Comparison of ENCODE assay signal across 25 mouse cellular contexts in the genomic region with DNA sequence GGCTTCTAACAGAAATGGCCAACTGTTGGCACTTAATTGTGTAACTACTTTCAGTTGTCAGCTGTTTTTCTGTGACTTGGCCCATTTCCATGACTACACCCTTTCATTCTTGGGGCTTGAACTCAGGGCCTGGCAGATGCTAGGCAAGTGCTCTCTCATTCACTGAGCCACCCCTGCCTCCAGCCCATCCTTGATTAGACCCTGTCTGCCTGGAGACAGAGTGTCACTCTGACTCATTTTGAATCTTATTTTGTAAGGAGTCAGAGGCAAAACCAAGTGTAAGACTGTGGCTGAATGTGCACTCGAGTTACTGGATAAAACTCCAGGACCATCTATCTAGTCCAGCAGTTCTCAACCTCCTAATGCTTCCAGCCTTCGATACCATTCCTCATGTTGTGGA. TPM values are rescaled to one million over a fixed set of nuclear protein-coding genes. Genes with fewer than 3 reads are reported as not detected.
DNase-seq lines count a peak whose midpoint lies in the region.
"Had no signal": no experiment of that assay in that cellular context is flagged by ENCODE, and none has a peak within 500 bp of the region (broad histone marks: within the 10 kb centered on the region; RNA-seq: fewer than 3 reads in every experiment).

No protein-coding gene starts in this region.

- intact Hi-C loops in heart, postnatal 10 days (cut with DNase I): no loop called here

- peak; percentile 76 for DNase-seq in heart, adult 11 months
- DNase-seq in heart, postnatal 10 days: no peak
- DNase-seq in lung, postnatal 36 days: peak; percentile 37
- DNase-seq in lung, postnatal 25 days (ENCODE audit: low spot score): no peak
- peak; percentile 7 for DNase-seq in NIH3T3 (ENCODE audit: low read depth)
- no peak for DNase-seq in c-Kit-positive CD71-positive TER-119-positive erythroid progenitor cells, embryonic 14.5 days (ENCODE audit: low spot score)
- DNase-seq in frontal cortex, postnatal 25 days (ENCODE audit: low spot score in 2 of 2): no peak
- DNase-seq: adrenal gland, postnatal 14 days; B cell, adult 2 months; cerebellum, adult 11-12 months; cerebellum, adult 8-10 months; cerebellum, postnatal 10 days; cerebellum, postnatal 36 days; embryo, embryonic 11 days; gastrocnemius, adult 2 months; gastrocnemius, postnatal 14 days; heart, postnatal 14 days; heart, postnatal 4 days had no signal

RNA-seq across cellular contexts. Expression of gene Rab27a, which starts 3.3 kb away (rescaled TPM):
- 1 to 10 TPM; 4.4 to 6.7 TPM for total RNA-seq in heart, postnatal 10 days (2021)

RNA-seq across cellular contexts. Expression of gene Pigb, which starts 7.7 kb away (rescaled TPM):
- total RNA-seq in heart, postnatal 10 days (2021): 1 to 10 TPM; 3.9 to 4.3 TPM

RNA-seq across cellular contexts. Expression of gene Khdc3, which starts 53.7 kb away (rescaled TPM):
- not detected for total RNA-seq in heart, postnatal 10 days (2021)
- total RNA-seq: gastrocnemius, adult 2 months; gastrocnemius, postnatal 14 days; gastrocnemius, postnatal 4 days; heart, postnatal 4 days; hindbrain, postnatal 0 days had no signal

RNA-seq across cellular contexts. Expression of gene Gm20509, which starts 54.4 kb away (rescaled TPM):
- total RNA-seq in heart, postnatal 10 days (2021): not detected
- total RNA-seq: adrenal gland, adult 18-20 months; adrenal gland, postnatal 14 days; adrenal gland, postnatal 4 days; CH12.LX; G1E; gastrocnemius, adult 2 months; gastrocnemius, postnatal 14 days; gastrocnemius, postnatal 4 days; heart, adult 18-20 months; heart, postnatal 14 days; heart, postnatal 4 days; hindbrain, postnatal 0 days had no signal

Comparison
In these comparisons a context has a peak if more than half of its experiments do, and no peak if none do; other contexts are left out.
1. DNase-seq: peak in heart, adult 11 months (single experiment), lung, postnatal 36 days (single experiment) and NIH3T3 (single experiment); none in heart, postnatal 10 days (0 of 2), lung, postnatal 25 days (single experiment), c-Kit-positive CD71-positive TER-119-positive erythroid progenitor cells, embryonic 14.5 days (single experiment) and frontal cortex, postnatal 25 days (0 of 2).